Mouse (Mus musculus) hindbrain, embryonic 15.5 days (tissue): ENCODE results near the gene Cyb561. TPM values are rescaled to one million over a fixed set of nuclear protein-coding genes. Genes with fewer than 3 reads are reported as not detected.

Source experiments
- polyA plus RNA-seq: library from polyadenylated mRNA; unstranded; fragments of >200 nt; fragmentation: Nextera tagmentation; extraction: Ambion mirVana; gene quantifications from 2 replicates; pipeline ENCODE4 v1.2.1, GENCODE M21; 2015

Gene Cyb561
- polyA plus RNA-seq, 1 experiment from 2014 or later, result 58.4 TPM

Other genes with a start within 250 kb of the Cyb561 start
- 6.1 and 8.0 TPM in 2 replicates for gene Ace, start 14.6 kb upstream of the Cyb561 start, polyA plus RNA-seq
- not detected in 2 replicates for gene Ace3, start 41.3 kb upstream of the Cyb561 start, polyA plus RNA-seq
- 2.2 and 2.5 TPM in 2 replicates for gene Kcnh6, start 54.8 kb upstream of the Cyb561 start, polyA plus RNA-seq
- gene Dcaf7, start 83.5 kb upstream of the Cyb561 start, polyA plus RNA-seq, result 154 and 158 TPM in 2 replicates
- 7.1 and 7.6 TPM in 2 replicates for gene Taco1, start 112.7 kb upstream of the Cyb561 start, polyA plus RNA-seq
- gene Map3k3, start 131.3 kb upstream of the Cyb561 start, polyA plus RNA-seq, result 13.2 and 14.1 TPM in 2 replicates
- gene Gm10840, start 207.5 kb upstream of the Cyb561 start, polyA plus RNA-seq, result 0.65 TPM in 1 of 2 replicates, not detected in the other
- gene Limd2, start 207.5 kb upstream of the Cyb561 start, polyA plus RNA-seq, result 162 and 167 TPM in 2 replicates
- 27.9 and 28.7 TPM in 2 replicates for gene Strada, start 248.8 kb upstream of the Cyb561 start, polyA plus RNA-seq